In the genomic region with DNA sequence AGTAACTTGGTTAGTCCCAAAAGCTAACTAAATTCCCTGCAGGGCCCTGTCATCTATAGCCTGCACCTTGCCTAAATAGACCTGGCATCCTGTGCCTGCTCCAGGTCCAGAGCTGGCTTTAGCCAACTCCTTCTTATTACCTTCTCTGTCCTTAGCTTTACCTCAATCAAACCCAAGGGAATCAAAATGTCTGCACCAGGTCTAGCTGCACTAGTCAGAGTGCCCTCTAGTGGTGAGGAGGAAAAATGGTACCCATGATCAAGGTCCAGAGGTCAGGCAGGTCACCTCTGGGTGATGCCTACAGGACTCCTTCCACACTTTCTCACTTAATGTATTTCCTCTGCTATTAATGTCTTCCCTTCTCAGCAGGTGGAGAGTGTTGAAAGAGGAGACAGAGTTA, we compare ENCODE assay signal across 10 mouse cellular contexts. TPM values are rescaled to one million over a fixed set of nuclear protein-coding genes. Genes with fewer than 3 reads are reported as not detected.
A peak's percentile ranks its signal among the peaks of the same experiment; 100 is the strongest.
DNase-seq lines count a peak whose midpoint lies in the region; ATAC-seq and TF ChIP-seq lines count a peak whose summit lies in the region.
"Had no signal": no experiment of that assay in that cellular context is flagged by ENCODE, and none has a peak within 500 bp of the region (broad histone marks: within the 10 kb centered on the region; RNA-seq: fewer than 3 reads in every experiment).

No protein-coding gene starts in this region.

- no peaks in the 10 kb centered on the region; the same call in 1 of the 2 replicates for H3K4me1 ChIP-seq in liver, adult 2 months (ENCODE audit: control insufficient read depth, insufficient read depth, low read length)
- H3K4me1 ChIP-seq in liver, embryonic 11.5 days (replicated peaks; ENCODE audit: control insufficient read depth, insufficient read depth, low read length): no peaks in the 10 kb centered on the region

- peak; percentile 42 for DNase-seq in CD4-positive, CD25-positive, alpha-beta regulatory T cell, adult 2 months (ENCODE audit: low read depth, low spot score)
- DNase-seq in liver, adult 2 months (ENCODE audit: extremely low read depth, low read depth, low spot score): peak; percentile 36
- no peak for DNase-seq in liver, embryonic 11.5 days (ENCODE audit: low spot score)
- no peak for DNase-seq in Patski (ENCODE audit: low read depth, low spot score)
- DNase-seq in urinary bladder, adult 18-20 months (ENCODE audit: low spot score in 2 of 2): no peak
- DNase-seq in left cerebral cortex, postnatal 25 days (ENCODE audit: low spot score in 2 of 2): no peak
- DNase-seq: layer of hippocampus, adult 9-11 months had no signal

- H3K4me3 ChIP-seq in liver, adult 2 months (ENCODE audit: insufficient read depth, low read depth, low read length): no peak overlapping the region
- no peak overlapping the region for H3K4me3 ChIP-seq in liver, embryonic 11.5 days (ENCODE audit: low read depth, low read length)

- CTCF ChIA-PET in Patski (lab: Charles Lee): interaction anchor here (0.8 to 1.3 kb wide), 8 partner anchors 9 to 272 kb away, joined by 3 to 4 read pairs (median 3); no protein-coding TSS in a partner anchor

- POLR2A ChIA-PET in Patski (lab: Charles Lee): no interaction called here

- no peaks in the 10 kb centered on the region for H3K9me3 ChIP-seq in liver, embryonic 11.5 days (ENCODE audit: control insufficient read depth, low read length)

- no peak for ATAC-seq in CD4-positive, CD25-positive, alpha-beta regulatory T cell, adult 4 months
- ATAC-seq in liver, embryonic 11.5 days (replicated peaks; ENCODE audit: low FRiP score): no peak
- ATAC-seq in Patski: no peak
- peak; percentile 82 for ATAC-seq in megakaryocyte, adult 5-6 weeks (ENCODE audit: poor library complexity, severe bottlenecking)

- TF ChIP-seq CTCF in liver, adult 2 months (IDR thresholded peaks at IDR 0.05; ENCODE audit: low read depth, low read length): peak; percentile 58
- TF ChIP-seq CTCF in Patski (IDR thresholded peaks at IDR 0.05): peak; percentile 73

- in situ Hi-C loops in Patski (cut with MboI; ENCODE audit: low pct_unique_long_range_greater_than_20kb): no loop called here

- intact Hi-C loops in left cerebral cortex, postnatal 25 days (cut with DNase I): no loop called here

- TF ChIP-seq POLR2A in liver, adult 2 months (IDR thresholded peaks at IDR 0.05; ENCODE audit: extremely low read depth, insufficient read depth, low read length): no peak

- H3K36me3 ChIP-seq in liver, adult 2 months (ENCODE audit: control insufficient read depth, insufficient read depth, low read length): no peaks in the 10 kb centered on the region
- no peaks in the 10 kb centered on the region for H3K36me3 ChIP-seq in liver, embryonic 11.5 days (ENCODE audit: control insufficient read depth, insufficient read depth, low read length)

- no peak overlapping the region for H3K27ac ChIP-seq in liver, adult 2 months (replicated peaks; ENCODE audit: insufficient read depth, low read depth, low read length)
- no peak overlapping the region for H3K27ac ChIP-seq in liver, embryonic 11.5 days (ENCODE audit: low read depth, low read length)
- H3K27ac ChIP-seq: macrophage had no signal

- H3K9ac ChIP-seq in liver, adult 2 months (ENCODE audit: low read depth, low read length): no peak overlapping the region
- no peak overlapping the region for H3K9ac ChIP-seq in liver, embryonic 11.5 days (ENCODE audit: low read depth, low read length)

- no peaks in the 10 kb centered on the region for H3K79me2 ChIP-seq in liver, adult 2 months (ENCODE audit: control insufficient read depth, insufficient read depth, low read length)

- no peaks in the 10 kb centered on the region for H3K27me3 ChIP-seq in liver, adult 2 months (ENCODE audit: control insufficient read depth, insufficient read depth, low read length)
- H3K27me3 ChIP-seq in liver, embryonic 11.5 days (replicated peaks; ENCODE audit: control insufficient read depth, insufficient read depth, low read length): no peaks in the 10 kb centered on the region; the same call in 1 of the 2 replicates
- no peaks in the 10 kb centered on the region for H3K27me3 ChIP-seq in Patski

- no peak overlapping the region for H3K4me2 ChIP-seq in liver, embryonic 11.5 days

RNA-seq across cellular contexts. Expression of gene Rnf152, which starts 6.2 kb away (rescaled TPM):
- polyA plus RNA-seq in CD4-positive, CD25-positive, alpha-beta regulatory T cell, adult 4 months (2017; shearing (Covaris generic)): under 1 TPM; 0.09 to 0.35 TPM
- 10.0 and 12.7 TPM in 2 replicates for total RNA-seq in liver, adult 2 months (2014; rRNA removed)
- 2.2 and 2.4 TPM in 2 replicates for polyA plus RNA-seq in liver, adult 2 months (2012; rRNA removed)
- 0.05 and 0.10 TPM in 2 replicates for polyA plus RNA-seq in liver, embryonic 11.5 days (2014; fragmentation: Nextera tagmentation; extraction: Ambion mirVana)
- polyA plus RNA-seq in Patski (2021): 0.21 TPM
- total RNA-seq in megakaryocyte, adult 5-6 weeks (2015): not detected in 2 replicates
- under 0.01 and 0.04 TPM in 2 replicates for total RNA-seq in megakaryocyte, adult 5-6 weeks (2017)
- 1 to 10 TPM; 8.7 to 9.4 TPM for total RNA-seq in left cerebral cortex, postnatal 25 days (2021)
- polyA plus RNA-seq: macrophage had no signal

Comparison
In these comparisons a context has a peak if more than half of its experiments do, and no peak if none do; other contexts are left out.
1. DNase-seq: peak in CD4-positive, CD25-positive, alpha-beta regulatory T cell, adult 2 months (single experiment) and liver, adult 2 months (single experiment); none in liver, embryonic 11.5 days (single experiment), Patski (single experiment), urinary bladder, adult 18-20 months (0 of 2) and left cerebral cortex, postnatal 25 days (0 of 2).